Mouse (Mus musculus): ENCODE data around the gene Sft2d2. TPM values are rescaled to one million over a fixed set of nuclear protein-coding genes. Genes with fewer than 3 reads are reported as not detected.

The Sft2d2 gene
- polyA plus RNA-seq, 1 experiment from 2014 or later, result 11.8 TPM

- Histone ChIP-seq H3K4me2 (ENCODE audit: low read depth) (no peak overlapping the region), H3K27ac (ENCODE audit: low read depth, low read length) (no peak overlapping the region), H3K9ac (ENCODE audit: low read length) (no peak overlapping the region), H3K9me3 (ENCODE audit: control insufficient read depth, low read length) (no peaks in the 10 kb centered on the region), H3K4me1 (ENCODE audit: control insufficient read depth, insufficient read depth, low read length) (no peaks in the 10 kb centered on the region), H3K4me3 (ENCODE audit: low read depth, low read length) (no peak overlapping the region), H3K27me3 (ENCODE audit: control insufficient read depth, insufficient read depth, low read length) (no peaks in the 10 kb centered on the region), H3K36me3 (ENCODE audit: control insufficient read depth, insufficient read depth, low read length) (no peaks in the 10 kb centered on the region)
- DNase-seq (ENCODE audit: low spot score), result no peak
- ATAC-seq (ENCODE audit: insufficient read depth, low FRiP score, low TSS enrichment), result no peak
- 57% methylated on average over 2 of the region's 2 CpGs for WGBS
These were observed 11.4 kb upstream of the Sft2d2 start for GRCm38 (mm10) chr1:165205591-165205990.

DNA sequence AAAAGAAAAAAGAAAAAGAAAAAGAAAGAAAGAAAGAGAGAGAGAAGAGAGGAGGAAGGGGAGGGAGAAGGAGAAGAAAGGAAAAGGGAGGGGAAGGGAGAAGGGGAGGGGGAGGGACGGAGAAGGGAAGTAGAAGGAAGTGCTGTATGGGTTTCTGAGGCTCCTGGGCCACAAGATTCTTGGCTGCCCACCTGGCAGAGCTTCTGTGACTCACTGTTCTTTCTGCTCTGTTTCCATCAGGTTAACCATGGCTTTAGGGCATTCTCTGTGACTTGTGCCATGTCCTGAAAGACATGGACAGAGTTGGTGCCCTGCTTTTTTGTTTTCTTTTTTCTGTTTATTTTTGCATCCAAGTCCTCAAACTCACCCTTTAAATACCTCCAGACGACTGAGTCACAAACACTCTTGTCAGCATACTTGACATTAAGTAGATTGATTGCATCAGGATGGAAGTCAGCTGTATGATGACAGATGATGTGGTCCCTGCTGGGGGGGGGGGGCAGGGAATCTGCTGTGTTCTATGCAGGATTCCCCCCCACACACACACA, 9.3 kb upstream of the Sft2d2 start:
- ATAC-seq (ENCODE audit: insufficient read depth, low FRiP score, low TSS enrichment) (no peak), DNase-seq (ENCODE audit: low spot score) (no peak)
- H3K36me3 ChIP-seq (ENCODE audit: control insufficient read depth, insufficient read depth, low read length), result no peaks in the 10 kb centered on the region
- no peak overlapping the region for H3K27ac ChIP-seq (ENCODE audit: low read depth, low read length)
- 58% methylated on average over 2 of the region's 2 CpGs for WGBS
- H3K4me3 ChIP-seq (ENCODE audit: low read depth, low read length), result no peak overlapping the region
- H3K9me3 ChIP-seq (ENCODE audit: control insufficient read depth, low read length), result no peaks in the 10 kb centered on the region
- H3K4me2 ChIP-seq (ENCODE audit: low read depth), result no peak overlapping the region
- H3K9ac ChIP-seq (ENCODE audit: low read length), result no peak overlapping the region
- H3K27me3 ChIP-seq (ENCODE audit: control insufficient read depth, insufficient read depth, low read length), result no peaks in the 10 kb centered on the region
- no peaks in the 10 kb centered on the region for H3K4me1 ChIP-seq (ENCODE audit: control insufficient read depth, insufficient read depth, low read length)

DNA sequence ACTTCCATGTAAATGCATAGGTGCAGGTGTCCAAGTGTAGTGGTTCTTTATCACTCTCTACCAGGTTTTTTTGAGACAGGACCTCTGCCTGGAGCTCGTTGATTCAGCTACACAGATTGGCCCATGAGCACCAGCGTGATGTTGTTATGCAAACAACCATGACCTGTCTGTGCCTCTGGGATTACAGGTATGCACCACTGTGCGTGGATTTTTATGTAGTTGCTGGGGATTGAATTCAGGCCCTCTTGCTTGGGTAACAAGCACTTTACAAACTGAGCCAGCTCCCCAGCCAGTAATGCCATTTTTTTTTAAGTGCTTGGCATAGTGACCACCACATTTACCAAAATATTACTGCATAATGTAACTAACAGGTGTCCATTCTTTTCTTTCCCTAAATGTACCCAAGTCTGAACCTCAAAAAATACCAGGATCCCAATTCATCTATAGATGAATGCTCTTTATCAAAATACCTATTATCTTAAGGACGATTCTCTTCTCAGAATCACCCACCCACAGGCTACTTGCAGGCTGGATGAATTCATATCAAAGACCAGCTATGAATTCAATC, 7.3 kb upstream of the Sft2d2 start:
- 85% methylated on average over 4 of the region's 4 CpGs for WGBS

GRCm38 (mm10) chr1:165200748-165201147, 6.5 kb upstream of the Sft2d2 start:
- 90% methylated on average over 8 of the region's 8 CpGs for WGBS

More for the DNA sequence above, 7.3 kb upstream of the Sft2d2 start:
- H3K9me3 ChIP-seq (ENCODE audit: control insufficient read depth, low read length), result no peaks in the 10 kb centered on the region
- H3K27me3 ChIP-seq (ENCODE audit: control insufficient read depth, insufficient read depth, low read length), result no peaks in the 10 kb centered on the region
- H3K4me1 ChIP-seq (ENCODE audit: control insufficient read depth, insufficient read depth, low read length), result no peaks in the 10 kb centered on the region
- no peak overlapping the region for H3K27ac ChIP-seq (ENCODE audit: low read depth, low read length)
- H3K36me3 ChIP-seq (ENCODE audit: control insufficient read depth, insufficient read depth, low read length), result no peaks in the 10 kb centered on the region
- H3K9ac ChIP-seq (ENCODE audit: low read length), result no peak overlapping the region
- no peak for DNase-seq (ENCODE audit: low spot score)
- no peak overlapping the region for H3K4me2 ChIP-seq (ENCODE audit: low read depth)
- H3K4me3 ChIP-seq (ENCODE audit: low read depth, low read length), result no peak overlapping the region
- ATAC-seq (ENCODE audit: insufficient read depth, low FRiP score, low TSS enrichment), result no peak

DNA sequence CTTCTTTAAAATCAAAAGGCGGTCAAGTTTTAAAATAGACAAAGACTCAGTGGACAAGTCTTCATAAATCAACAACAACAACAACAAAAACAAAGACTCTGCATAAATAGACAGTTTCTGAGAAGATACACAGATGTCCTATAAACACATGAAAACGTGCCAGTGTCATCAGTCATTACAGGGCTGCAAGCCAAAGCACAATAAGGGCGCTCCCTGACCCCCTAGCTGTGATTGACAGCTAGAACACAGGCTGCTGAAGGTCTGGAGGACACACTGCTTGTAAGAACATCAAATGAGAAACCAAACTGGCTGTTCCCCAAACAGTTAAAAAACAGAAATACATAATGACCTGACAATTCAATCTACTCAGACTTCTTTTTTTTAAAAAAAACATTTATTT, 5.4 kb upstream of the Sft2d2 start:
- Histone ChIP-seq H3K27me3 (ENCODE audit: control insufficient read depth, insufficient read depth, low read length) (no peaks in the 10 kb centered on the region; the same call in 1 of the 2 replicates), H3K9ac (ENCODE audit: low read length) (no peak overlapping the region), H3K27ac (ENCODE audit: low read depth, low read length) (no peak overlapping the region), H3K36me3 (ENCODE audit: control insufficient read depth, insufficient read depth, low read length) (no peaks in the 10 kb centered on the region), H3K4me3 (ENCODE audit: low read depth, low read length) (no peak overlapping the region), H3K4me2 (ENCODE audit: low read depth) (no peak overlapping the region), H3K9me3 (ENCODE audit: control insufficient read depth, low read length) (no peaks in the 10 kb centered on the region), H3K4me1 (ENCODE audit: control insufficient read depth, insufficient read depth, low read length) (peaks cover 3% of the 10 kb centered on the region; the same call in 1 of the 2 replicates)
- 79% methylated on average over 3 of the region's 3 CpGs for WGBS
- DNase-seq (ENCODE audit: low spot score) (no peak), ATAC-seq (ENCODE audit: insufficient read depth, low FRiP score, low TSS enrichment) (no peak)

More at GRCm38 (mm10) chr1:165200748-165201147, 6.5 kb upstream of the Sft2d2 start:
- no peak overlapping the region for H3K9ac ChIP-seq (ENCODE audit: low read length)
- H3K27ac ChIP-seq (ENCODE audit: low read depth, low read length), result no peak overlapping the region
- no peaks in the 10 kb centered on the region for H3K36me3 ChIP-seq (ENCODE audit: control insufficient read depth, insufficient read depth, low read length)
- H3K4me2 ChIP-seq (ENCODE audit: low read depth), result no peak overlapping the region
- DNase-seq (ENCODE audit: low spot score) (no peak), ATAC-seq (ENCODE audit: insufficient read depth, low FRiP score, low TSS enrichment) (no peak)
- no peaks in the 10 kb centered on the region for H3K9me3 ChIP-seq (ENCODE audit: control insufficient read depth, low read length)
- no peaks in the 10 kb centered on the region for H3K4me1 ChIP-seq (ENCODE audit: control insufficient read depth, insufficient read depth, low read length)
- no peaks in the 10 kb centered on the region for H3K27me3 ChIP-seq (ENCODE audit: control insufficient read depth, insufficient read depth, low read length)
- no peak overlapping the region for H3K4me3 ChIP-seq (ENCODE audit: low read depth, low read length)

GRCm38 (mm10) chr1:165198951-165199350, 4.7 kb upstream of the Sft2d2 start:
- no peaks in the 10 kb centered on the region for H3K9me3 ChIP-seq (ENCODE audit: control insufficient read depth, low read length)
- no peak overlapping the region for H3K4me3 ChIP-seq (ENCODE audit: low read depth, low read length)
- ATAC-seq (ENCODE audit: insufficient read depth, low FRiP score, low TSS enrichment) (no peak), DNase-seq (ENCODE audit: low spot score) (no peak)
- no peaks in the 10 kb centered on the region; the same call in 1 of the 2 replicates for H3K27me3 ChIP-seq (ENCODE audit: control insufficient read depth, insufficient read depth, low read length)
- no peak overlapping the region for H3K27ac ChIP-seq (ENCODE audit: low read depth, low read length)
- H3K4me2 ChIP-seq (ENCODE audit: low read depth), result no peak overlapping the region
- WGBS, result 70% methylated on average over 1 of the region's 1 CpGs
- H3K4me1 ChIP-seq (ENCODE audit: control insufficient read depth, insufficient read depth, low read length), result peaks cover 6% of the 10 kb centered on the region; the same call in 1 of the 2 replicates
- H3K36me3 ChIP-seq (ENCODE audit: control insufficient read depth, insufficient read depth, low read length), result no peaks in the 10 kb centered on the region
- H3K9ac ChIP-seq (ENCODE audit: low read length), result no peak overlapping the region

- Histone ChIP-seq H3K4me1 (ENCODE audit: control insufficient read depth, insufficient read depth, low read length) (peaks cover 6% of the 10 kb centered on the region; the same call in 1 of the 2 replicates), H3K36me3 (ENCODE audit: control insufficient read depth, insufficient read depth, low read length) (no peaks in the 10 kb centered on the region), H3K9ac (ENCODE audit: low read length) (no peak overlapping the region), H3K4me2 (ENCODE audit: low read depth) (no peak overlapping the region), H3K27me3 (ENCODE audit: control insufficient read depth, insufficient read depth, low read length) (no peaks in the 10 kb centered on the region; the same call in 1 of the 2 replicates), H3K9me3 (ENCODE audit: control insufficient read depth, low read length) (no peaks in the 10 kb centered on the region), H3K27ac (ENCODE audit: low read depth, low read length) (no peak overlapping the region), H3K4me3 (ENCODE audit: low read depth, low read length) (no peak overlapping the region)
- WGBS, result 83% methylated on average over 3 of the region's 3 CpGs
- ATAC-seq (ENCODE audit: insufficient read depth, low FRiP score, low TSS enrichment), result no peak
- no peak for DNase-seq (ENCODE audit: low spot score)
These were observed 3.6 kb upstream of the Sft2d2 start for GRCm38 (mm10) chr1:165197875-165198274.

- Histone ChIP-seq H3K9me3 (ENCODE audit: control insufficient read depth, low read length) (no peaks in the 10 kb centered on the region), H3K9ac (ENCODE audit: low read length) (no peak overlapping the region), H3K4me1 (ENCODE audit: control insufficient read depth, insufficient read depth, low read length) (peaks cover 6% of the 10 kb centered on the region; the same call in 1 of the 2 replicates), H3K36me3 (ENCODE audit: control insufficient read depth, insufficient read depth, low read length) (no peaks in the 10 kb centered on the region), H3K27me3 (ENCODE audit: control insufficient read depth, insufficient read depth, low read length) (no peaks in the 10 kb centered on the region; the same call in 1 of the 2 replicates), H3K4me2 (ENCODE audit: low read depth) (no peak overlapping the region), H3K4me3 (ENCODE audit: low read depth, low read length) (no peak overlapping the region), H3K27ac (ENCODE audit: low read depth, low read length) (no peak overlapping the region)
- no peak for DNase-seq (ENCODE audit: low spot score)
- WGBS, result 74% methylated on average over 3 of the region's 3 CpGs
- ATAC-seq (ENCODE audit: insufficient read depth, low FRiP score, low TSS enrichment), result no peak
These were observed 1.2 kb upstream of the Sft2d2 start for GRCm38 (mm10) chr1:165195396-165195960.

DNA sequence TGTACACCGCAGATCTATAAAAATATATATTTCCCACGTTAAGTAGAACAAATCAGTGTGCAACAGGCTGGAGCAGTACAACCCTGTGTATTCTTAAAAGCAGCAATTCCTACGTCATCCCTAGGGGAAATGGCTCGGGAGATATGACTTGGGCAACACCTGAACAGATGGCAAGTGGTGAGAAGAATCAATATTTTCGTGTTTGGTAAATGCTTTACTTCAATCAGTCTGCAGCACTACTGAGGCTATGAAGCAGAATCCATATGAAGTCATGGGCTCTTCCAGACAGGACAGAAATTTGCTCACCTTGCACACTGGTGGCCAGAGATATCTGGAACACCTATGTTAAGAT, 400 bp upstream of the Sft2d2 start:
- Histone ChIP-seq H3K9ac (ENCODE audit: low read length) (peak overlapping the region; percentile 32), H3K4me2 (ENCODE audit: low read depth) (peak overlapping the region; percentile 71), H3K4me1 (ENCODE audit: control insufficient read depth, insufficient read depth, low read length) (peaks cover 6% of the 10 kb centered on the region; the same call in 1 of the 2 replicates), H3K36me3 (ENCODE audit: control insufficient read depth, insufficient read depth, low read length) (no peaks in the 10 kb centered on the region), H3K27me3 (ENCODE audit: control insufficient read depth, insufficient read depth, low read length) (no peaks in the 10 kb centered on the region; the same call in 1 of the 2 replicates), H3K27ac (ENCODE audit: low read depth, low read length) (no peak overlapping the region), H3K9me3 (ENCODE audit: control insufficient read depth, low read length) (no peaks in the 10 kb centered on the region), H3K4me3 (ENCODE audit: low read depth, low read length) (peak overlapping the region; percentile 56)
- DNase-seq (ENCODE audit: low spot score) (no peak), ATAC-seq (ENCODE audit: insufficient read depth, low FRiP score, low TSS enrichment) (no peak)
- 24% methylated on average over 5 of the region's 5 CpGs for WGBS

Data from neural tube, embryonic 11.5 days (tissue).